Mouse (Mus musculus): ENCODE data around the gene Hist1h2bh. TPM values are rescaled to one million over a fixed set of nuclear protein-coding genes. Genes with fewer than 3 reads are reported as not detected.

Gene Hist1h2bh
- polyA plus RNA-seq, 1 experiment, result 1.1 TPM

DNA sequence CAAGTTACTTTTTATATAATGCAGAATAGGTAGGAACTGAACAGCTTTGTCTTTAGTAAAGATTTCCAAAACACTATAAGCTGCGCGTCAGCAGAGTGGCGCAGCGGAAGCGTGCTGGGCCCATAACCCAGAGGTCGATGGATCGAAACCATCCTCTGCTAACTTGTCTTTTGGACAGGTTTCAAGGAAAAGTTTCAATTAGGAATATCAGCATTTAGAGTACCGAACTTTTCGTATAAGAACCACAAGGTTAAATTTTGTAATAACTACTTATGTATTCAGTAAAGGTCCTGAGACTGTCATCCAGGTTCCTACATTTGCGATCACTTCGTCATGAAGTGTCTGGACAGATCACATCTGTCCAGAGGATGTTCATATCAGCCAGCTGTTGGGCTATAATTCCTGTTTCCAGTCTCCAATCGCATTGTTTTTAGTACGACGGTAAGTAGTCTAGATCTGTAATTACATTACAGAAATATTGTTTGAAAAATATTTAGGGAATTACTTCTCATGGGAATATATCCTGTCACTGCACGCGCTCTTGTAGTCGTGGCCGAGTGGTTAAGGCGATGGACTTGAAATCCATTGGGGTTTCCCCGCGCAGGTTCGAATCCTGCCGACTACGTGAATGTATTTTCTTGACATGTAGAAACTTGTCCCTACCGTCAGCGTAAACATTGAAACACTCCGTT, 25.4 kb downstream of the Hist1h2bh start:
- Histone ChIP-seq H3K4me3 (peak overlapping the region; percentile 29), H3K27me3 (ENCODE audit: control insufficient read depth, insufficient read depth, insufficient read length) (no peaks in the 10 kb centered on the region), H3K36me3 (ENCODE audit: control insufficient read depth, insufficient read depth) (no peaks in the 10 kb centered on the region), H3K79me2 (ENCODE audit: control insufficient read depth, insufficient read depth) (no peaks in the 10 kb centered on the region), H3K4me2 (ENCODE audit: low read depth) (peak overlapping the region; percentile 88), H3ac (ENCODE audit: control insufficient read depth, insufficient read length) (no peak overlapping the region)
- no peak for TF ChIP-seq POLR2A (IDR thresholded peaks at IDR 0.05; ENCODE audit: insufficient read length, low read depth)
- no peak for TF ChIP-seq TCF12 (IDR thresholded peaks at IDR 0.05; ENCODE audit: insufficient read depth, poor library complexity, severe bottlenecking)
- TF ChIP-seq POLR2AphosphoS2 (IDR thresholded peaks at IDR 0.05; ENCODE audit: insufficient read length, low read depth), result no peak
- no peak for TF ChIP-seq REST (IDR thresholded peaks at IDR 0.05; ENCODE audit: insufficient read depth, insufficient read length)
- TF ChIP-seq TCF3 (IDR thresholded peaks at IDR 0.05; ENCODE audit: insufficient read length, low read depth), result no peak
- TF ChIP-seq MYOD1 (IDR thresholded peaks at IDR 0.05; ENCODE audit: control insufficient read depth in 1 of 3, insufficient read length in 2 of 3, low read depth in 2 of 3), result no peak
- TF ChIP-seq CEBPB (IDR thresholded peaks at IDR 0.05; ENCODE audit: insufficient read depth, poor library complexity, severe bottlenecking), result no peak
- no peak for TF ChIP-seq E2F4 (IDR thresholded peaks at IDR 0.05; ENCODE audit: insufficient read depth)
- no peak for TF ChIP-seq MAX (IDR thresholded peaks at IDR 0.05; ENCODE audit: low read depth)
- no peak for TF ChIP-seq SRF (IDR thresholded peaks at IDR 0.05; ENCODE audit: control insufficient read depth, insufficient read length, low read depth)
- TF ChIP-seq MYOG (IDR thresholded peaks at IDR 0.05; ENCODE audit: control insufficient read depth in 1 of 3, insufficient read depth in 1 of 3, insufficient read length in 2 of 3, low read depth in 2 of 3), result no peak

DNA sequence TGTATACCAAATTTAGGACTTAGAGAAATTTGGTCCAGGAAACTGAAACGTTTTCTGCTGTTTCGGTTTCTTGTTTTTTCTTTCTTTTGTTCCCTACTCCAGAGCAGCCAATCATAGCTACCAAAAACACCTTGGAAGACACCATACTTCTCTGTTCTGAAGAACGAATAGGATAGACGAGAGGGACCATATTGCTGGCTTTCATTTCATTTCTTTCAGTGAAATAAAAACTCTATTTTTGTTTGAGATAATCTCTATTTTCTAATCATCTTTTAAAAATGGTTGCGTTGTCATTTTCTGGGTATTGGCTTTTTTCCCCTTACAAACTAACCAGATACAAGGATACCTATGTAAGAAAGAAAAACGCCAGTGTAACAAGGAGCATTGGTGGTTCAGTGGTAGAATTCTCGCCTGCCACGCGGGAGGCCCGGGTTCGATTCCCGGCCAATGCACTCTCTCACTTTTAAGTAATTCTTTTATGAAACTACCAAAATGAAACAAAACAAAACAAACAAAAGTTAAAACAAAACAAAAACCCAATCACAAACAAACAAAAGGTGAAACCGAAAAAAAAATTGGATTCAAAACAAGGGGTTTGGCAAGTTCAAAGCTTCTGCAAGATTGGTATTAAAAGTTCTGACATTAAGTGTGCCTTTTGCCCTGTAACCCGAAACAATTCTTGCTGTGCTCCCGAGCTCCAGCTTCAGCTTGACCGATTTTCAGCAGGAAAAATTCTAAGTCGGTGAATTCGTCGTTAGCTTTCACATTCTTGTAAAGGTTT, 26.2 kb downstream of the Hist1h2bh start:
- no peaks in the 10 kb centered on the region for H3K79me2 ChIP-seq (ENCODE audit: control insufficient read depth, insufficient read depth)
- H3K36me3 ChIP-seq (ENCODE audit: control insufficient read depth, insufficient read depth), result no peaks in the 10 kb centered on the region
- no peaks in the 10 kb centered on the region for H3K27me3 ChIP-seq (ENCODE audit: control insufficient read depth, insufficient read depth, insufficient read length)
- peak overlapping the region; percentile 88 for H3K4me2 ChIP-seq (ENCODE audit: low read depth)
- no peak overlapping the region for H3ac ChIP-seq (ENCODE audit: control insufficient read depth, insufficient read length)
- TF ChIP-seq MYOG (IDR thresholded peaks at IDR 0.05; ENCODE audit: control insufficient read depth in 1 of 3, insufficient read depth in 1 of 3, insufficient read length in 2 of 3, low read depth in 2 of 3), result no peak
- no peak for TF ChIP-seq MYOD1 (IDR thresholded peaks at IDR 0.05; ENCODE audit: control insufficient read depth in 1 of 3, insufficient read length in 2 of 3, low read depth in 2 of 3)
- no peak for TF ChIP-seq TCF12 (IDR thresholded peaks at IDR 0.05; ENCODE audit: insufficient read depth, poor library complexity, severe bottlenecking)
- no peak for TF ChIP-seq TCF3 (IDR thresholded peaks at IDR 0.05; ENCODE audit: insufficient read length, low read depth)
- no peak for TF ChIP-seq CEBPB (IDR thresholded peaks at IDR 0.05; ENCODE audit: insufficient read depth, poor library complexity, severe bottlenecking)
- no peak for TF ChIP-seq POLR2A (IDR thresholded peaks at IDR 0.05; ENCODE audit: insufficient read length, low read depth)
- TF ChIP-seq USF1 (IDR thresholded peaks at IDR 0.05; ENCODE audit: low read depth), result no peak
- TF ChIP-seq POLR2AphosphoS2 (IDR thresholded peaks at IDR 0.05; ENCODE audit: insufficient read length, low read depth), result no peak
- peak overlapping the region; percentile 29 for H3K4me3 ChIP-seq

DNA sequence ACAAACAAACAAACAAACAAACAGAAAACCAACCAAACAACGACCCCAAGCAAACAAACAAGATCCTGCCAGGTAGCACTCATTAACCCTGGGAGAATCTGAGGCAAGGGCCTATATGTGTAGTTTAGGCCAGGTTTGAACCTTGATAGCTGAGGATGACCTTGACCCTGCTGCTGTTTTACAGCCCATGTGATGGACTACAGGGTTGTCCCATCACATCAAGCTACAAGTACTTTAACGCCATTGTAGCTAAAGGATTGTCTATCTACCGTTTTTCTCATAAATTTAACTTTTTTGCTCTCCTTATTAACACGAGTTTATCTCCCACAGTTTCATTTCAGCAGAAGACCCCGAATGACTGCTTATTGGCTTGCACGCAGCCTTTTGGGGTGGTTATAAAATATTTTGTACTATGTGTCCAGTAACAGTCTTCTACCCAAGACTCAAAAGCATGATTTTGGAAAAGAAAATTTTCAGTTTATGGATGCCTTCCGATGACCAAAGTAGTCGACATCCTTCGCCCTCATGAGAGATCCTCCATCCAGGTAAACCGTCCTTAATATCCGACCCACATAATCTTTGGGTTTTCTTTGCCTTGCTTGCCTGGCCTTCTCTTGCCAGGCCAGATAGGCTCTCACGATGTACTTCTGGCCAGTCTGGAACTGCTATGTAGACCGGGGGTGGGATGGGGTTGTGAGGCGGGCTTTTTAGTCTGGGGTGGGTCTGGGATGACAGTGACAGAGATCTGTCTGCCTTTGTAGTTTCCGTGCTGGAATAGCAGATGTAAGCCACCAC, 27.2 kb downstream of the Hist1h2bh start:
- TF ChIP-seq CEBPB (IDR thresholded peaks at IDR 0.05; ENCODE audit: insufficient read depth, poor library complexity, severe bottlenecking) (no peak), MAX (IDR thresholded peaks at IDR 0.05; ENCODE audit: low read depth) (no peak), TCF3 (IDR thresholded peaks at IDR 0.05; ENCODE audit: insufficient read length, low read depth) (no peak), POLR2A (IDR thresholded peaks at IDR 0.05; ENCODE audit: insufficient read length, low read depth) (no peak), MYOD1 (IDR thresholded peaks at IDR 0.05; ENCODE audit: control insufficient read depth in 1 of 3, insufficient read length in 2 of 3, low read depth in 2 of 3) (no peak), USF1 (IDR thresholded peaks at IDR 0.05; ENCODE audit: low read depth) (no peak), REST (IDR thresholded peaks at IDR 0.05; ENCODE audit: insufficient read depth, insufficient read length) (no peak), MYOG (IDR thresholded peaks at IDR 0.05; ENCODE audit: control insufficient read depth in 1 of 3, insufficient read depth in 1 of 3, insufficient read length in 2 of 3, low read depth in 2 of 3) (no peak), POLR2AphosphoS2 (IDR thresholded peaks at IDR 0.05; ENCODE audit: insufficient read length, low read depth) (no peak), E2F4 (IDR thresholded peaks at IDR 0.05; ENCODE audit: insufficient read depth) (no peak), SRF (IDR thresholded peaks at IDR 0.05; ENCODE audit: control insufficient read depth, insufficient read length, low read depth) (no peak), TCF12 (IDR thresholded peaks at IDR 0.05; ENCODE audit: insufficient read depth, poor library complexity, severe bottlenecking) (no peak)
- Histone ChIP-seq H3K4me3 (peak overlapping the region; percentile 29), H3ac (ENCODE audit: control insufficient read depth, insufficient read length) (no peak overlapping the region), H3K4me2 (ENCODE audit: low read depth) (peak overlapping the region; percentile 88), H3K27me3 (ENCODE audit: control insufficient read depth, insufficient read depth, insufficient read length) (no peaks in the 10 kb centered on the region), H3K36me3 (ENCODE audit: control insufficient read depth, insufficient read depth) (no peaks in the 10 kb centered on the region), H3K79me2 (ENCODE audit: control insufficient read depth, insufficient read depth) (no peaks in the 10 kb centered on the region)

DNA sequence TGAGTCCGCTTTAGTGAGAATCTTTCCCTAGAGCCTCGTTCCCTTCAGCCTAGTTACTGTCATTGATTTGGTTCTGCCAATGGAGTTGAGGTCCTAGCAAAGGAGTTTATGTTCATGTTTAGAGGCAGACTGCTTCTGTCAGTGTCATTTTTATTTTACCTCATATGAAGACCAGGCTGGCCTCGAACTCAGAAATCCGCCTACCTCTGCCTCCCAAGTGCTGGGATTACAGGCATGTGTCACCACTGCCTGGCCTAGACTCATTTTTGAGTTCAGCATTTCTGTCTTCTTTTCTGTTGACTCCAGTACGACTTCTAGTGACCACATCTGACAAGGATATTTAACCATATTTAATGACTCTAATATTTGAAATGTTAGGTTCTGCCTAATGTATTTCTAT, 27.9 kb downstream of the Hist1h2bh start:
- Histone ChIP-seq H3K36me3 (ENCODE audit: control insufficient read depth, insufficient read depth) (no peaks in the 10 kb centered on the region), H3K79me2 (ENCODE audit: control insufficient read depth, insufficient read depth) (no peaks in the 10 kb centered on the region), H3K27me3 (ENCODE audit: control insufficient read depth, insufficient read depth, insufficient read length) (no peaks in the 10 kb centered on the region), H3ac (ENCODE audit: control insufficient read depth, insufficient read length) (no peak overlapping the region), H3K4me3 (no peak overlapping the region), H3K4me2 (ENCODE audit: low read depth) (no peak overlapping the region)
- TF ChIP-seq MAX (IDR thresholded peaks at IDR 0.05; ENCODE audit: low read depth) (no peak), POLR2A (IDR thresholded peaks at IDR 0.05; ENCODE audit: insufficient read length, low read depth) (no peak), REST (IDR thresholded peaks at IDR 0.05; ENCODE audit: insufficient read depth, insufficient read length) (no peak), MYOG (IDR thresholded peaks at IDR 0.05; ENCODE audit: control insufficient read depth in 1 of 3, insufficient read depth in 1 of 3, insufficient read length in 2 of 3, low read depth in 2 of 3) (no peak), TCF3 (IDR thresholded peaks at IDR 0.05; ENCODE audit: insufficient read length, low read depth) (no peak), TCF12 (IDR thresholded peaks at IDR 0.05; ENCODE audit: insufficient read depth, poor library complexity, severe bottlenecking) (no peak), E2F4 (IDR thresholded peaks at IDR 0.05; ENCODE audit: insufficient read depth) (no peak), POLR2AphosphoS2 (IDR thresholded peaks at IDR 0.05; ENCODE audit: insufficient read length, low read depth) (no peak), MYOD1 (IDR thresholded peaks at IDR 0.05; ENCODE audit: control insufficient read depth in 1 of 3, insufficient read length in 2 of 3, low read depth in 2 of 3) (no peak), SRF (IDR thresholded peaks at IDR 0.05; ENCODE audit: control insufficient read depth, insufficient read length, low read depth) (no peak), CEBPB (IDR thresholded peaks at IDR 0.05; ENCODE audit: insufficient read depth, poor library complexity, severe bottlenecking) (no peak), USF1 (IDR thresholded peaks at IDR 0.05; ENCODE audit: low read depth) (no peak)

All from myocyte (in vitro differentiated cells).